Mouse (Mus musculus): ENCODE data around the gene Scd4. TPM values are rescaled to one million over a fixed set of nuclear protein-coding genes. Genes with fewer than 3 reads are reported as not detected.
A peak's percentile ranks its signal among the peaks of the same experiment; 100 is the strongest.

Scd4 gene
- polyA plus RNA-seq, 1 experiment from 2014 or later, result 0.23 TPM

GRCm38 (mm10) chr19:44388475-44389428, 55.9 kb downstream of the Scd4 start:
- peak overlapping the region; percentile 79 for H3K4me2 ChIP-seq
- 4% methylated on average over 41 of the region's 41 CpGs for WGBS
- H3K9me3 ChIP-seq (replicated peaks), result no peaks in the 10 kb centered on the region
- H3K4me1 ChIP-seq, result peaks cover 16% of the 10 kb centered on the region
- peak overlapping the region; percentile 65 for H3K4me3 ChIP-seq
- peak; percentile 99 for ATAC-seq
- H3K27ac ChIP-seq, result peak overlapping the region; percentile 65
- no peaks in the 10 kb centered on the region for H3K36me3 ChIP-seq (ENCODE audit: poor library complexity, severe bottlenecking)
- no peaks in the 10 kb centered on the region for H3K27me3 ChIP-seq
- H3K9ac ChIP-seq, result peak overlapping the region; percentile 77

- Histone ChIP-seq H3K9me3 (replicated peaks) (no peaks in the 10 kb centered on the region), H3K4me3 (no peak overlapping the region), H3K36me3 (ENCODE audit: poor library complexity, severe bottlenecking) (no peaks in the 10 kb centered on the region), H3K9ac (no peak overlapping the region), H3K27ac (no peak overlapping the region), H3K27me3 (no peaks in the 10 kb centered on the region), H3K4me2 (no peak overlapping the region; the same call in 1 of the 2 replicates), H3K4me1 (peaks cover 16% of the 10 kb centered on the region)
- 11% methylated on average over 1 of the region's 1 CpGs for whole genome bisulfite sequencing
- no peak for ATAC-seq
Measured at GRCm38 (mm10) chr19:44389507-44389906, 56.6 kb downstream of the Scd4 start.

GRCm38 (mm10) chr19:44391856-44392255, 59.0 kb downstream of the Scd4 start:
- Histone ChIP-seq H3K4me1 (peaks cover 16% of the 10 kb centered on the region), H3K9me3 (replicated peaks) (no peaks in the 10 kb centered on the region), H3K4me3 (no peak overlapping the region), H3K27me3 (no peaks in the 10 kb centered on the region), H3K27ac (no peak overlapping the region), H3K4me2 (no peak overlapping the region), H3K9ac (no peak overlapping the region), H3K36me3 (ENCODE audit: poor library complexity, severe bottlenecking) (no peaks in the 10 kb centered on the region)
- WGBS, result 91% methylated on average over 4 of the region's 4 CpGs
- ATAC-seq, result no peak

GRCm38 (mm10) chr19:44392339-44393009, 59.6 kb downstream of the Scd4 start:
- H3K36me3 ChIP-seq (ENCODE audit: poor library complexity, severe bottlenecking), result no peaks in the 10 kb centered on the region
- H3K4me3 ChIP-seq, result no peak overlapping the region
- H3K4me2 ChIP-seq, result no peak overlapping the region
- peaks cover 16% of the 10 kb centered on the region for H3K4me1 ChIP-seq
- WGBS, result 90% methylated on average over 5 of the region's 5 CpGs
- no peak for ATAC-seq
- H3K27me3 ChIP-seq, result no peaks in the 10 kb centered on the region
- H3K27ac ChIP-seq, result no peak overlapping the region
- no peak overlapping the region for H3K9ac ChIP-seq
- H3K9me3 ChIP-seq (replicated peaks), result no peaks in the 10 kb centered on the region

GRCm38 (mm10) chr19:44393962-44394422, 61.1 kb downstream of the Scd4 start:
- H3K4me3 ChIP-seq, result no peak overlapping the region
- 86% methylated on average over 5 of the region's 5 CpGs for WGBS
- no peak for ATAC-seq

GRCm38 (mm10) chr19:44394972-44395371, 62.1 kb downstream of the Scd4 start:
- no peaks in the 10 kb centered on the region for H3K4me1 ChIP-seq
- no peak overlapping the region for H3K9ac ChIP-seq
- no peak overlapping the region for H3K4me2 ChIP-seq
- no peak for ATAC-seq
- no peak overlapping the region for H3K4me3 ChIP-seq
- H3K9me3 ChIP-seq (replicated peaks), result no peaks in the 10 kb centered on the region
- no peaks in the 10 kb centered on the region for H3K27me3 ChIP-seq
- H3K27ac ChIP-seq, result no peak overlapping the region
- H3K36me3 ChIP-seq (ENCODE audit: poor library complexity, severe bottlenecking), result peaks cover 15% of the 10 kb centered on the region
- WGBS, result 89% methylated on average over 7 of the region's 7 CpGs

More at GRCm38 (mm10) chr19:44393962-44394422, 61.1 kb downstream of the Scd4 start:
- H3K9ac ChIP-seq, result no peak overlapping the region
- H3K27me3 ChIP-seq, result no peaks in the 10 kb centered on the region
- H3K27ac ChIP-seq, result no peak overlapping the region
- H3K9me3 ChIP-seq (replicated peaks), result no peaks in the 10 kb centered on the region
- H3K4me1 ChIP-seq, result peaks cover 6% of the 10 kb centered on the region
- peaks cover 5% of the 10 kb centered on the region for H3K36me3 ChIP-seq (ENCODE audit: poor library complexity, severe bottlenecking)
- H3K4me2 ChIP-seq, result no peak overlapping the region

Small RNA genes lying within 50 kb of the gene (microRNA-seq; reads per million reads assigned to microRNA genes)
- not detected for gene Mir5114

Other genes with a start within 250 kb of the Scd4 start
- 61.7 and 63.3 TPM in 2 replicates for gene Chuk, start 225.6 kb upstream of the Scd4 start, polyA plus RNA-seq (2015; fragmentation: Nextera tagmentation; extraction: Ambion mirVana)
- 37.1 and 39.4 TPM in 2 replicates for gene Cwf19l1, start 197.2 kb upstream of the Scd4 start, polyA plus RNA-seq (2015; fragmentation: Nextera tagmentation; extraction: Ambion mirVana)
- gene Bloc1s2, start 186.6 kb upstream of the Scd4 start, polyA plus RNA-seq (2015; fragmentation: Nextera tagmentation; extraction: Ambion mirVana), result 130 and 141 TPM in 2 replicates
- 0.11 and 0.17 TPM in 2 replicates for gene Pkd2l1, start 140.7 kb upstream of the Scd4 start, polyA plus RNA-seq (2015; fragmentation: Nextera tagmentation; extraction: Ambion mirVana)
- gene Scd3, start 129.8 kb upstream of the Scd4 start, polyA plus RNA-seq (2015; fragmentation: Nextera tagmentation; extraction: Ambion mirVana), result 1.4 and 1.6 TPM in 2 replicates
- 247 and 288 TPM in 2 replicates for gene Scd2, start 39.4 kb upstream of the Scd4 start, polyA plus RNA-seq (2015; fragmentation: Nextera tagmentation; extraction: Ambion mirVana)
- 3.0 and 4.5 TPM in 2 replicates for gene Scd1, start 74.8 kb downstream of the Scd4 start, polyA plus RNA-seq (2015; fragmentation: Nextera tagmentation; extraction: Ambion mirVana)
- 8.1 and 16.7 TPM in 2 replicates for gene Wnt8b, start 160.4 kb downstream of the Scd4 start, polyA plus RNA-seq (2015; fragmentation: Nextera tagmentation; extraction: Ambion mirVana)
- gene Sec31b, start 212.8 kb downstream of the Scd4 start, polyA plus RNA-seq (2015; fragmentation: Nextera tagmentation; extraction: Ambion mirVana), result 0.15 and 0.40 TPM in 2 replicates
- not detected in 2 replicates for gene Gm20538, start 219.7 kb downstream of the Scd4 start, polyA plus RNA-seq (2015; fragmentation: Nextera tagmentation; extraction: Ambion mirVana)
- 441 and 467 TPM in 2 replicates for gene Ndufb8, start 222.3 kb downstream of the Scd4 start, polyA plus RNA-seq (2015; fragmentation: Nextera tagmentation; extraction: Ambion mirVana)
- gene Hif1an, start 229.8 kb downstream of the Scd4 start, polyA plus RNA-seq (2015; fragmentation: Nextera tagmentation; extraction: Ambion mirVana), result 32.5 and 37.2 TPM in 2 replicates